24 mouse cellular contexts compared by ENCODE assay signal in the genomic region with DNA sequence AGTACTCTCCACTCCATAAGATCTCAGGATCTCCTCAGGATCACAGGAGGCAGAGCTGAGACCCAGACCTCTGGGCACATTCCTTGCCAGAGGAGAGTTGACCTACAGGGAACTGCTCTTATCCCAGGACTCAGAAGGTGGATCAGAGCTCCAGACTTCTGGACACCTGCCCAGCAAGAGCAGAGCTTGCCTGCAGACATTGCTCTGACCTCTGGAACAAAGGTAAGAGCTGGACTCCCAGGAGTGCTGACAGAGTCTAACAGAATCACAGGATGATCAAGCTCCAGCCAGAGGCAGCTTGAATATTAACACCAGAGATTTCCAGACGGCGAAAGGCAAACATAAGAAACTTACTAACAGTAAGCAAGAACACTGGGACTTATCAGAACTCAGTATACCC. TPM values are rescaled to one million over a fixed set of nuclear protein-coding genes. Genes with fewer than 3 reads are reported as not detected.
DNase-seq lines count a peak whose midpoint lies in the region; ATAC-seq lines count a peak whose summit lies in the region.
"Had no signal": no experiment of that assay in that cellular context is flagged by ENCODE, and none has a peak within 500 bp of the region (broad histone marks: within the 10 kb centered on the region; RNA-seq: fewer than 3 reads in every experiment).

No protein-coding gene starts in this region.

- WGBS in kidney, embryonic 14.5 days: 94% methylated on average over 2 of the region's 2 CpGs

- no peak overlapping the region for H3K9ac ChIP-seq in kidney, embryonic 14.5 days (ENCODE audit: low read depth, low read length)
- H3K9ac ChIP-seq: forebrain, embryonic 13.5 days; forebrain, postnatal 0 days; heart, embryonic 13.5 days; hindbrain, embryonic 12.5 days had no signal

- H3K9me3 ChIP-seq in kidney, embryonic 14.5 days (ENCODE audit: control insufficient read depth, low read length): no peaks in the 10 kb centered on the region
- H3K9me3 ChIP-seq: forebrain, embryonic 13.5 days; hindbrain, embryonic 12.5 days had no signal

- no peak overlapping the region for H3K27ac ChIP-seq in kidney, embryonic 14.5 days (ENCODE audit: low read depth, low read length)
- H3K27ac ChIP-seq: embryonic facial prominence, embryonic 10.5 days; forebrain, embryonic 13.5 days; heart, adult 2 months; heart, embryonic 13.5 days; hindbrain, embryonic 12.5 days had no signal

- ATAC-seq in kidney, embryonic 14.5 days (ENCODE audit: low FRiP score, low TSS enrichment): no peak
- no peak for ATAC-seq in monocyte, adult 5-6 weeks (replicated peaks; ENCODE audit: insufficient number of reproducible peaks, low FRiP score, low TSS enrichment, poor library complexity, severe bottlenecking)
- ATAC-seq: activated CD4-positive, CD25-positive, alpha-beta regulatory T cell, adult 4 months; forebrain, embryonic 13.5 days; forebrain, postnatal 0 days; Patski had no signal

- no peaks in the 10 kb centered on the region for H3K36me3 ChIP-seq in kidney, embryonic 14.5 days (ENCODE audit: control insufficient read depth, insufficient read depth, low read length)
- H3K36me3 ChIP-seq: embryonic facial prominence, embryonic 10.5 days; heart, embryonic 13.5 days; hindbrain, embryonic 12.5 days had no signal

- peak; percentile 74 for DNase-seq in kidney, adult 18-20 months
- peak; percentile 96 for DNase-seq in kidney, adult 9 months
- DNase-seq in kidney, postnatal 25 days: peak; percentile 82 to 93
- no peak for DNase-seq in retina, postnatal 1 day
- DNase-seq: adrenal gland, postnatal 25 days; cerebellum, adult 2 months; cerebellum, postnatal 10 days; forebrain, postnatal 0 days; gastrocnemius, postnatal 14 days; heart, adult 2 months; heart, postnatal 4 days had no signal

- H3K27me3 ChIP-seq in kidney, embryonic 14.5 days (ENCODE audit: control insufficient read depth, insufficient read depth, low read length): no peaks in the 10 kb centered on the region
- H3K27me3 ChIP-seq: CH12.LX; forebrain, embryonic 13.5 days; heart, embryonic 13.5 days; hindbrain, embryonic 12.5 days had no signal

- H3K4me3 ChIP-seq in kidney, embryonic 14.5 days (ENCODE audit: low read length): no peak overlapping the region
- H3K4me3 ChIP-seq: embryonic facial prominence, embryonic 10.5 days; forebrain, embryonic 13.5 days; heart, adult 2 months; heart, embryonic 13.5 days; hindbrain, embryonic 12.5 days had no signal

- H3K4me2 ChIP-seq in kidney, embryonic 14.5 days (replicated peaks; ENCODE audit: low read depth, low read length): no peak overlapping the region
- H3K4me2 ChIP-seq: forebrain, embryonic 13.5 days; heart, embryonic 13.5 days; hindbrain, embryonic 12.5 days had no signal

- no peaks in the 10 kb centered on the region for H3K4me1 ChIP-seq in kidney, embryonic 14.5 days (ENCODE audit: control insufficient read depth, insufficient read depth, low read length)
- H3K4me1 ChIP-seq: embryonic facial prominence, embryonic 10.5 days; forebrain, embryonic 13.5 days; heart, embryonic 13.5 days; hindbrain, embryonic 12.5 days had no signal

RNA-seq across cellular contexts. Expression of gene Cyp2c69, which starts 48.8 kb away (rescaled TPM):
- polyA plus RNA-seq in kidney, embryonic 14.5 days (2014; fragmentation: Nextera tagmentation; extraction: Ambion mirVana): not detected in 2 replicates
- total RNA-seq in monocyte, adult 5-6 weeks (2017): not detected in 3 replicates
- total RNA-seq: adrenal gland, postnatal 25 days; CH12.LX; forebrain, postnatal 0 days; gastrocnemius, adult 18-20 months; gastrocnemius, postnatal 14 days; heart, adult 2 months; heart, postnatal 4 days had no signal
- polyA plus RNA-seq: activated CD4-positive, CD25-positive, alpha-beta regulatory T cell, adult 4 months; cerebellum, adult 2 months; embryonic facial prominence, embryonic 10.5 days; embryonic facial prominence, embryonic 14.5 days; forebrain, embryonic 13.5 days; forebrain, postnatal 0 days; heart, adult 2 months; heart, embryonic 13.5 days; heart, postnatal 0 days; hindbrain, embryonic 12.5 days; Patski had no signal

RNA-seq across cellular contexts. Expression of gene Cyp2c37, which starts 56.8 kb away (rescaled TPM):
- not detected in 2 replicates for polyA plus RNA-seq in kidney, embryonic 14.5 days (2014; fragmentation: Nextera tagmentation; extraction: Ambion mirVana)
- not detected in 3 replicates for total RNA-seq in monocyte, adult 5-6 weeks (2017)
- total RNA-seq: adrenal gland, postnatal 25 days; CH12.LX; forebrain, postnatal 0 days; gastrocnemius, adult 18-20 months; gastrocnemius, postnatal 14 days; heart, adult 2 months; heart, postnatal 4 days had no signal
- polyA plus RNA-seq: activated CD4-positive, CD25-positive, alpha-beta regulatory T cell, adult 4 months; cerebellum, adult 2 months; embryonic facial prominence, embryonic 10.5 days; embryonic facial prominence, embryonic 14.5 days; forebrain, embryonic 13.5 days; forebrain, postnatal 0 days; gonadal fat pad, adult 2 months; heart, adult 2 months; heart, embryonic 13.5 days; heart, postnatal 0 days; hindbrain, embryonic 12.5 days; Patski had no signal
